Mouse (Mus musculus) granulocyte monocyte progenitor cell, adult 5-6 weeks (primary cell): ENCODE results near the gene Specc1. TPM values are rescaled to one million over a fixed set of nuclear protein-coding genes. Genes with fewer than 3 reads are reported as not detected.
A peak's percentile ranks its signal among the peaks of the same experiment; 100 is the strongest.
"Not testable (repeated sequence)": the region's sequence is repeated elsewhere in the genome, so short reads cannot be mapped to it uniquely, and the experiment has no call there.

ENCODE experiments used
- ATAC-seq: replicated peaks from 2 replicates; pipeline ENCODE4 v1.8.0; 2016; ENCODE audit warnings: mild to moderate bottlenecking, moderate TSS enrichment, inconsistent platforms; ENCODE audit not compliant: poor library complexity, severe bottlenecking
- total RNA-seq, 2 experiments: library from RNA; stranded (forward) in 1 of 2; stranded (reverse) in 1 of 2; fragments of 200-712, 200-1000 nt in 1 of 2; fragments of >200 nt in 1 of 2; fragmentation: Nextera tagmentation in 1 of 2; gene quantifications; 2 replicates each; pipeline ENCODE4 v1.2.3; 2014 to 2017

Specc1 gene
- total RNA-seq (2014; fragmentation: Nextera tagmentation) (14.4 and 16.0 TPM in 2 replicates), total RNA-seq (2017) (21.6 and 26.0 TPM in 2 replicates)

- ATAC-seq: peak; percentile 98
Observed at GRCm38 (mm10) chr11:61956572-61957295, at the start of gene Specc1. Gene Specc1 (plus strand): TSS chr11:61956763.

GRCm38 (mm10) chr11:61908315-61908714 is 48.2 kb upstream of the Specc1 start:
- ATAC-seq: no peak

- no peak for ATAC-seq
Observed at GRCm38 (mm10) chr11:61919702-61920101, 36.9 kb upstream of the Specc1 start.

GRCm38 (mm10) chr11:61923309-61923708 is 33.3 kb upstream of the Specc1 start:
- ATAC-seq: no peak

GRCm38 (mm10) chr11:61929323-61930097 is 27.1 kb upstream of the Specc1 start:
- peak; percentile 45 for ATAC-seq

GRCm38 (mm10) chr11:61930098-61930517 is 26.5 kb upstream of the Specc1 start, which contains the start of gene Akap10:
Gene Akap10 (minus strand): TSS chr11:61930252.
- ATAC-seq: peak; percentile 73

GRCm38 (mm10) chr11:61930640-61931586 is 25.6 kb upstream of the Specc1 start:
- peak; percentile 45 for ATAC-seq

GRCm38 (mm10) chr11:61937761-61938160 is 18.8 kb upstream of the Specc1 start:
- no peak for ATAC-seq

GRCm38 (mm10) chr11:61942903-61943302 is 13.7 kb upstream of the Specc1 start:
- ATAC-seq: peak; percentile 62

- peak; percentile 55 for ATAC-seq
Observed at GRCm38 (mm10) chr11:61944417-61944816, 12.1 kb upstream of the Specc1 start.

- no peak for ATAC-seq
Observed at GRCm38 (mm10) chr11:61946608-61947007, 10.0 kb upstream of the Specc1 start.

- 0 out of 2 replicates have a peak, but pooled peaks have one; percentile 38 for ATAC-seq
Observed at GRCm38 (mm10) chr11:61949315-61949714, 7.2 kb upstream of the Specc1 start.

- ATAC-seq: peak; percentile 86
Observed at GRCm38 (mm10) chr11:61950632-61951031, 5.9 kb upstream of the Specc1 start.

GRCm38 (mm10) chr11:61955136-61955535 is 1.4 kb upstream of the Specc1 start:
- no peak for ATAC-seq

- ATAC-seq: no peak
Observed at GRCm38 (mm10) chr11:61955951-61956350, 612 bp upstream of the Specc1 start.

- ATAC-seq: no peak
Observed at GRCm38 (mm10) chr11:61957296-61957813, 792 bp downstream of the Specc1 start.

GRCm38 (mm10) chr11:61958706-61959105 is 2.1 kb downstream of the Specc1 start:
- ATAC-seq: not testable (repeated sequence)

- ATAC-seq: no peak
Observed at GRCm38 (mm10) chr11:61960096-61960495, 3.5 kb downstream of the Specc1 start.

- ATAC-seq: peak; percentile 66
Observed at GRCm38 (mm10) chr11:61962684-61963083, 6.1 kb downstream of the Specc1 start.

- no peak for ATAC-seq
Observed at GRCm38 (mm10) chr11:61963193-61963592, 6.6 kb downstream of the Specc1 start.
